Mouse (Mus musculus): ENCODE data around the gene Tm4sf4.

GRCm38 (mm10) chr3:57386895-57387294, 38.2 kb upstream of the Tm4sf4 start:
- TF ChIP-seq CTCF (conservative IDR thresholded peaks at IDR 0.05; ENCODE audit: low read length) (no peak), POU5F1 (IDR thresholded peaks at IDR 0.05; ENCODE audit: borderline replicate concordance, low read length) (no peak), NANOG (IDR thresholded peaks at IDR 0.05; ENCODE audit: borderline replicate concordance, low read length) (no peak)
